Comparison of ENCODE assay signal across 14 mouse cellular contexts in the genomic region with DNA sequence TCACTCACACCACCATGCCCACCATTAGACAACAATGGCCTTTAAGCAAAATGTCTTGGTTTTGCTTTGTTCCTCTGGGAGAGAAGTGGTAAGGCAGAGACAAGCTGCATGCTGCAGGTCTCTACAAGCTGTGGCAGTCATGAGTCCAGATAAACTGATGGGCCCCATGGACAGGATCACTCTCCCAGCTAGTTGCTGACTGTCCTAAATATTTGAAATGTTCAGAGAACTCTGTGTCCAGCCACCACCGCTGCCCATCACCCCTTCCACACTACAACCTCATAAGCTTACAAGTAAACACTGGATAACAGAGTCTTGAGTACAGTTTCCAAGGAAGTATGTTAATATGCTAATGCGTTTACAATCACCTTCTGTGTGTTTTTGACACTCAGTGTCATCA.
"Had no signal": no experiment of that assay in that cellular context is flagged by ENCODE, and none has a peak within 500 bp of the region (broad histone marks: within the 10 kb centered on the region; RNA-seq: fewer than 3 reads in every experiment).

No protein-coding gene starts in this region.

- H3K27ac ChIP-seq: midbrain, embryonic 10.5 days; stomach, embryonic 15.5 days; stomach, postnatal 0 days had no signal

- DNase-seq: lung, adult 18-20 months; lung, postnatal 10 days; lung, postnatal 4 days; midbrain, embryonic 14.5 days; right cerebral cortex, postnatal 14 days; thymus, adult 2 months; thymus, postnatal 25 days; thymus, postnatal 4 days had no signal

- H3K4me3 ChIP-seq: midbrain, embryonic 10.5 days; midbrain, embryonic 12.5 days; neural tube, embryonic 13.5 days; neural tube, embryonic 15.5 days; stomach, embryonic 15.5 days had no signal

- H3K9me3 ChIP-seq: midbrain, embryonic 10.5 days; midbrain, embryonic 12.5 days; neural tube, embryonic 13.5 days; neural tube, embryonic 15.5 days; stomach, embryonic 15.5 days had no signal

- H3K36me3 ChIP-seq: midbrain, embryonic 10.5 days; midbrain, embryonic 12.5 days; neural tube, embryonic 13.5 days; neural tube, embryonic 15.5 days; stomach, embryonic 15.5 days had no signal

- H3K27me3 ChIP-seq: midbrain, embryonic 12.5 days; neural tube, embryonic 13.5 days; neural tube, embryonic 15.5 days; stomach, embryonic 15.5 days had no signal
